Comparison of ENCODE assay signal across 21 mouse cellular contexts in genomic region chr1:118948407-118948806, GRCm38 (mm10).
"Had no signal": no experiment of that assay in that cellular context is flagged by ENCODE, and none has a peak within 500 bp of the region (broad histone marks: within the 10 kb centered on the region; RNA-seq: fewer than 3 reads in every experiment).

No protein-coding gene starts in this region.

- H3K4me1 ChIP-seq: hindbrain, embryonic 13.5 days; hindbrain, embryonic 15.5 days; liver, embryonic 12.5 days had no signal

- H3K4me2 ChIP-seq: heart, embryonic 12.5 days; hindbrain, embryonic 13.5 days; hindbrain, embryonic 15.5 days; kidney, embryonic 15.5 days; limb, embryonic 13.5 days; limb, embryonic 15.5 days; liver, embryonic 12.5 days had no signal

- ATAC-seq: hindbrain, postnatal 0 days; intestine, embryonic 16.5 days; liver, embryonic 12.5 days had no signal

- H3K27ac ChIP-seq: hindbrain, embryonic 13.5 days; hindbrain, embryonic 15.5 days; hindbrain, postnatal 0 days; kidney, embryonic 15.5 days; kidney, postnatal 0 days; limb, embryonic 13.5 days; limb, embryonic 15.5 days; liver, embryonic 12.5 days; liver, embryonic 14.5 days had no signal

- DNase-seq: gastrocnemius, postnatal 10 days; heart, postnatal 10 days; kidney, adult 11 months; kidney, adult 2 months; kidney, adult 9 months; kidney, postnatal 14 days; kidney, postnatal 36 days; layer of hippocampus, adult 9-11 months; layer of hippocampus, postnatal 36 days; left cerebral cortex, postnatal 4 days had no signal

- H3K9me3 ChIP-seq: hindbrain, embryonic 13.5 days; hindbrain, embryonic 15.5 days; kidney, embryonic 15.5 days; limb, embryonic 13.5 days; limb, embryonic 15.5 days; liver, embryonic 12.5 days had no signal

- H3K9ac ChIP-seq: heart, embryonic 12.5 days; hindbrain, embryonic 13.5 days; hindbrain, embryonic 15.5 days; kidney, embryonic 15.5 days; limb, embryonic 13.5 days; limb, embryonic 15.5 days; liver, embryonic 12.5 days; liver, embryonic 14.5 days had no signal

- H3K27me3 ChIP-seq: heart, embryonic 12.5 days; hindbrain, embryonic 13.5 days; hindbrain, embryonic 15.5 days; kidney, embryonic 15.5 days; limb, embryonic 13.5 days; limb, embryonic 15.5 days; liver, embryonic 12.5 days had no signal

- H3K4me3 ChIP-seq: heart, embryonic 12.5 days; hindbrain, embryonic 13.5 days; hindbrain, embryonic 15.5 days; kidney, embryonic 15.5 days; limb, embryonic 13.5 days; limb, embryonic 15.5 days; liver, embryonic 12.5 days had no signal

- H3K36me3 ChIP-seq: heart, embryonic 12.5 days; hindbrain, embryonic 13.5 days; hindbrain, embryonic 15.5 days; kidney, embryonic 15.5 days; liver, embryonic 12.5 days had no signal
